Mouse (Mus musculus): Measurements from ENCODE around the gene Wdr6.

- TF ChIP-seq CTCF (IDR thresholded peaks at IDR 0.05; ENCODE audit: low read depth, low read length) = no peak
- no peak for TF ChIP-seq POLR2AphosphoS5 (IDR thresholded peaks at IDR 0.05; ENCODE audit: insufficient replicate concordance, low read depth, low read length)
- TF ChIP-seq GATA2 (IDR thresholded peaks at IDR 0.05; ENCODE audit: borderline replicate concordance, low read depth, low read length) = no peak
Observed at GRCm38 (mm10) chr9:108525400-108525799, 53.1 kb downstream of the Wdr6 start.
